Mouse (Mus musculus) intestine, postnatal 0 days (tissue): Measurements from ENCODE around the gene Ccpg1. TPM values are rescaled to one million over a fixed set of nuclear protein-coding genes. Genes with fewer than 3 reads are reported as not detected.

Experiments used
- ATAC-seq: fragments of 200-750 bp; cut with Nextera tagmentation; 2 replicates; pipeline ENCODE4 v1.8.0; 2017; ENCODE audit warnings: mild to moderate bottlenecking, moderate TSS enrichment, moderate library complexity
- H3K27ac ChIP-seq: fragments of 300-500 bp; sonication (generic); 2 replicates; pipeline ENCODE4 v1.5.1; 2014; ENCODE audit warnings: mild to moderate bottlenecking, low read depth, low read length, moderate library complexity
- H3K27me3 ChIP-seq: fragments of 300-500 bp; sonication (generic); replicated peaks from 2 replicates; pipeline ENCODE4 v1.6.1; 2014; ENCODE audit warnings: low read length, mixed read lengths; ENCODE audit not compliant: control insufficient read depth, insufficient read depth
- H3K36me3 ChIP-seq: fragments of 300-500 bp; sonication (generic); 2 replicates; pipeline ENCODE4 v1.6.1; 2014; ENCODE audit warnings: mild to moderate bottlenecking, moderate library complexity; ENCODE audit not compliant: control insufficient read depth, insufficient read depth
- H3K4me1 ChIP-seq: fragments of 300-500 bp; sonication (generic); replicated peaks from 2 replicates; pipeline ENCODE4 v1.6.1; 2014; ENCODE audit warnings: antibody characterized with exemption, low read length, mixed read lengths; ENCODE audit not compliant: control insufficient read depth, insufficient read depth
- H3K4me2 ChIP-seq: fragments of 300-500 bp; sonication (generic); replicated peaks from 2 replicates; pipeline ENCODE4 v1.6.1; 2014; ENCODE audit warnings: low read depth, mild to moderate bottlenecking, moderate library complexity
- H3K4me3 ChIP-seq: fragments of 300-500 bp; sonication (generic); 2 replicates; pipeline ENCODE4 v1.5.1; 2014; ENCODE audit warnings: low read depth, low read length
- H3K9ac ChIP-seq: fragments of 300-500 bp; sonication (generic); 2 replicates; pipeline ENCODE4 v1.6.1; 2014; ENCODE audit warnings: mild to moderate bottlenecking, low read depth, low read length
- H3K9me3 ChIP-seq: fragments of 300-500 bp; sonication (generic); 2 replicates; pipeline ENCODE4 v1.6.1; 2016; ENCODE audit warnings: mixed run types; ENCODE audit not compliant: control insufficient read depth
- CTCF ChIP-seq: sonication (generic); IDR thresholded peaks from 2 replicates; pipeline ENCODE4 v1.5.1; 2016; ENCODE audit warnings: low read depth, mild to moderate bottlenecking, control low read depth, antibody characterized with exemption, moderate library complexity
- WGBS: fragments of 180-500 bp; shearing (Covaris S2); extraction: QIAGEN DNeasy Blood & Tissue Kit; methylation state at CpG from one replicate; pipeline ENCODE4 v1.1.7; 2014; 5-methylcytosine and 5-hydroxymethylcytosine counted together
- polyA plus RNA-seq: library from polyadenylated mRNA; unstranded; fragments of >200 nt; fragmentation: Nextera tagmentation; extraction: Ambion mirVana; gene quantifications from 2 replicates; pipeline ENCODE4 v1.2.1, GENCODE M21; 2015

Ccpg1 gene
- polyA plus RNA-seq, 1 experiment from 2014 or later = 16.2 TPM

DNA sequence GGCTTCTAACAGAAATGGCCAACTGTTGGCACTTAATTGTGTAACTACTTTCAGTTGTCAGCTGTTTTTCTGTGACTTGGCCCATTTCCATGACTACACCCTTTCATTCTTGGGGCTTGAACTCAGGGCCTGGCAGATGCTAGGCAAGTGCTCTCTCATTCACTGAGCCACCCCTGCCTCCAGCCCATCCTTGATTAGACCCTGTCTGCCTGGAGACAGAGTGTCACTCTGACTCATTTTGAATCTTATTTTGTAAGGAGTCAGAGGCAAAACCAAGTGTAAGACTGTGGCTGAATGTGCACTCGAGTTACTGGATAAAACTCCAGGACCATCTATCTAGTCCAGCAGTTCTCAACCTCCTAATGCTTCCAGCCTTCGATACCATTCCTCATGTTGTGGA is 62.7 kb downstream of the Ccpg1 start:
- no peak for ATAC-seq
- Histone ChIP-seq H3K9me3 (no peaks in the 10 kb centered on the region), H3K27me3 (no peaks in the 10 kb centered on the region), H3K4me3 (no peak overlapping the region), H3K9ac (no peak overlapping the region), H3K36me3 (no peaks in the 10 kb centered on the region), H3K4me2 (no peak overlapping the region), H3K27ac (no peak overlapping the region), H3K4me1 (no peaks in the 10 kb centered on the region)
- 89% methylated on average over 2 of the region's 2 CpGs for WGBS
- TF ChIP-seq CTCF = no peak

- ATAC-seq = no peak
Measured at GRCm38 (mm10) chr9:73048927-73049326, 63.7 kb downstream of the Ccpg1 start.

GRCm38 (mm10) chr9:73049833-73050232 is 64.6 kb downstream of the Ccpg1 start:
- WGBS = 22% methylated on average over 5 of the region's 5 CpGs
- no peak overlapping the region; the same call in 1 of the 2 replicates for H3K27ac ChIP-seq
- no peaks in the 10 kb centered on the region for H3K4me1 ChIP-seq
- no peak for TF ChIP-seq CTCF
- no peak overlapping the region for H3K4me3 ChIP-seq
- no peaks in the 10 kb centered on the region for H3K9me3 ChIP-seq
- no peak overlapping the region; the same call in 1 of the 2 replicates for H3K4me2 ChIP-seq
- no peaks in the 10 kb centered on the region for H3K27me3 ChIP-seq
- H3K36me3 ChIP-seq = no peaks in the 10 kb centered on the region
- no peak for ATAC-seq
- H3K9ac ChIP-seq = no peak overlapping the region

More at GRCm38 (mm10) chr9:73048927-73049326, 63.7 kb downstream of the Ccpg1 start:
- Histone ChIP-seq H3K4me2 (no peak overlapping the region), H3K36me3 (no peaks in the 10 kb centered on the region), H3K27ac (no peak overlapping the region), H3K4me1 (no peaks in the 10 kb centered on the region), H3K4me3 (no peak overlapping the region), H3K9ac (no peak overlapping the region), H3K9me3 (no peaks in the 10 kb centered on the region), H3K27me3 (no peaks in the 10 kb centered on the region)
- WGBS = 45% methylated on average over 4 of the region's 4 CpGs
- TF ChIP-seq CTCF = no peak

GRCm38 (mm10) chr9:73050606-73051005 is 65.4 kb downstream of the Ccpg1 start:
- 31% methylated on average over 8 of the region's 8 CpGs for WGBS
- no peak for TF ChIP-seq CTCF
- no peaks in the 10 kb centered on the region for H3K9me3 ChIP-seq

GRCm38 (mm10) chr9:73055441-73055911 is 70.2 kb downstream of the Ccpg1 start:
- ATAC-seq = no peak
- no peaks in the 10 kb centered on the region for H3K9me3 ChIP-seq
- H3K4me3 ChIP-seq = no peak overlapping the region
- H3K36me3 ChIP-seq = no peaks in the 10 kb centered on the region
- no peak overlapping the region for H3K27ac ChIP-seq
- H3K9ac ChIP-seq = no peak overlapping the region
- TF ChIP-seq CTCF = no peak
- H3K27me3 ChIP-seq = no peaks in the 10 kb centered on the region
- WGBS = 41% methylated on average over 10 of the region's 10 CpGs
- no peak overlapping the region for H3K4me2 ChIP-seq
- no peaks in the 10 kb centered on the region for H3K4me1 ChIP-seq

More at GRCm38 (mm10) chr9:73050606-73051005, 65.4 kb downstream of the Ccpg1 start:
- Histone ChIP-seq H3K4me2 (no peak overlapping the region), H3K4me1 (no peaks in the 10 kb centered on the region), H3K27ac (no peak overlapping the region), H3K4me3 (no peak overlapping the region), H3K36me3 (no peaks in the 10 kb centered on the region), H3K27me3 (no peaks in the 10 kb centered on the region), H3K9ac (no peak overlapping the region)
- ATAC-seq = no peak

GRCm38 (mm10) chr9:73059224-73059623 is 74.0 kb downstream of the Ccpg1 start:
- H3K36me3 ChIP-seq = no peaks in the 10 kb centered on the region
- H3K4me3 ChIP-seq = no peak overlapping the region
- TF ChIP-seq CTCF = no peak
- no peaks in the 10 kb centered on the region for H3K9me3 ChIP-seq
- no peaks in the 10 kb centered on the region for H3K27me3 ChIP-seq
- H3K4me1 ChIP-seq = no peaks in the 10 kb centered on the region
- H3K27ac ChIP-seq = no peak overlapping the region
- WGBS = 90% methylated on average over 4 of the region's 4 CpGs
- no peak overlapping the region for H3K4me2 ChIP-seq
- H3K9ac ChIP-seq = no peak overlapping the region
- ATAC-seq = no peak
